ENCODE assay signal across 9 mouse cellular contexts in genomic region chr6:49217581-49218274, GRCm38 (mm10). TPM values are rescaled to one million over a fixed set of nuclear protein-coding genes. Genes with fewer than 3 reads are reported as not detected.
A peak's percentile ranks its signal among the peaks of the same experiment; 100 is the strongest.
DNase-seq lines count a peak whose midpoint lies in the region; ATAC-seq and TF ChIP-seq lines count a peak whose summit lies in the region.
"Had no signal": no experiment of that assay in that cellular context is flagged by ENCODE, and none has a peak within 500 bp of the region (broad histone marks: within the 10 kb centered on the region; RNA-seq: fewer than 3 reads in every experiment).

No protein-coding gene starts in this region.

- no peaks in the 10 kb centered on the region for H3K4me1 ChIP-seq in brown adipose tissue, adult 24 weeks (ENCODE audit: control insufficient read depth, insufficient read depth, insufficient read length, low read length)
- H3K4me1 ChIP-seq in forebrain, embryonic 15.5 days = peaks cover 28% of the 10 kb centered on the region
- 0 out of 2 replicates have a peak, but pooled peaks cover 3% of the 10 kb centered on the region for H3K4me1 ChIP-seq in lung, embryonic 14.5 days (ENCODE audit: insufficient read depth)
- peaks cover 25% of the 10 kb centered on the region for H3K4me1 ChIP-seq in neural tube, embryonic 15.5 days

- H3K4me2 ChIP-seq in forebrain, embryonic 15.5 days (replicated peaks) = peak overlapping the region; percentile 84
- peak overlapping the region; percentile 83 for H3K4me2 ChIP-seq in lung, embryonic 14.5 days
- H3K4me2 ChIP-seq in neural tube, embryonic 15.5 days = peak overlapping the region; percentile 83

- TF ChIP-seq CTCF in lung, embryonic 14.5 days (IDR thresholded peaks at IDR 0.05; ENCODE audit: low read depth) = no peak

- WGBS in forebrain, embryonic 15.5 days = under 1% methylated on average over 56 of the region's 56 CpGs
- under 1% methylated on average over 56 of the region's 56 CpGs for WGBS in lung, embryonic 14.5 days
- WGBS in neural tube, embryonic 15.5 days = under 1% methylated on average over 56 of the region's 56 CpGs

- no peaks in the 10 kb centered on the region for H3K9me3 ChIP-seq in forebrain, embryonic 15.5 days
- H3K9me3 ChIP-seq in lung, embryonic 14.5 days (ENCODE audit: low read depth, low read length) = no peaks in the 10 kb centered on the region
- no peaks in the 10 kb centered on the region for H3K9me3 ChIP-seq in neural tube, embryonic 15.5 days (replicated peaks)

- no peak overlapping the region for H3K27ac ChIP-seq in brown adipose tissue, adult 24 weeks (replicated peaks; ENCODE audit: low read depth, low read length)
- H3K27ac ChIP-seq in forebrain, embryonic 15.5 days (replicated peaks) = peak overlapping the region; percentile 90
- H3K27ac ChIP-seq in lung, embryonic 14.5 days (ENCODE audit: low read depth) = peak overlapping the region; percentile 97
- peak overlapping the region; percentile 72 for H3K27ac ChIP-seq in neural tube, embryonic 15.5 days (replicated peaks)
- H3K27ac ChIP-seq: macrophage had no signal

- no peaks in the 10 kb centered on the region for H3K36me3 ChIP-seq in forebrain, embryonic 15.5 days
- no peaks in the 10 kb centered on the region for H3K36me3 ChIP-seq in lung, embryonic 14.5 days (ENCODE audit: insufficient read depth)
- H3K36me3 ChIP-seq in neural tube, embryonic 15.5 days = no peaks in the 10 kb centered on the region

- no peaks in the 10 kb centered on the region for H3K27me3 ChIP-seq in forebrain, embryonic 15.5 days
- no peaks in the 10 kb centered on the region for H3K27me3 ChIP-seq in lung, embryonic 14.5 days (ENCODE audit: insufficient read depth, low read length)
- no peaks in the 10 kb centered on the region for H3K27me3 ChIP-seq in neural tube, embryonic 15.5 days (replicated peaks)

- peak overlapping the region; percentile 55 for H3K9ac ChIP-seq in forebrain, embryonic 15.5 days (replicated peaks)
- peak overlapping the region; percentile 74 for H3K9ac ChIP-seq in lung, embryonic 14.5 days
- H3K9ac ChIP-seq in neural tube, embryonic 15.5 days (replicated peaks) = peak overlapping the region; percentile 42

- peak overlapping the region; percentile 17 for H3K4me3 ChIP-seq in brown adipose tissue, adult 24 weeks (ENCODE audit: insufficient read depth, low read depth, low read length)
- peak overlapping the region; percentile 51 for H3K4me3 ChIP-seq in forebrain, embryonic 15.5 days
- peak overlapping the region; percentile 64 for H3K4me3 ChIP-seq in lung, embryonic 14.5 days (ENCODE audit: low read depth, low read length)
- H3K4me3 ChIP-seq in neural tube, embryonic 15.5 days (replicated peaks) = peak overlapping the region; percentile 58

- ATAC-seq in forebrain, embryonic 15.5 days (replicated peaks) = peak; percentile 94
- ATAC-seq in lung, embryonic 14.5 days (ENCODE audit: insufficient read depth) = peak; percentile 93
- peak; percentile 91 for ATAC-seq in neural tube, embryonic 15.5 days (ENCODE audit: low FRiP score)

- DNase-seq in cerebellum, adult 8-10 months = peak; percentile 21
- DNase-seq in cerebellum, adult 9-10 months = no peak
- DNase-seq in induced T-regulatory cell, adult 2 months (ENCODE audit: low read depth) = peak; percentile 93
- peak; percentile 99 for DNase-seq in lung, embryonic 14.5 days
- DNase-seq in thymus, postnatal 25 days = peak; percentile 96

RNA-seq across cellular contexts. Expression of gene Igf2bp3, which starts 3.0 kb away (rescaled TPM):
- polyA plus RNA-seq in brown adipose tissue, adult 24 weeks (2012; ENCODE audit: insufficient read depth, insufficient read length, missing spikeins) = not detected in 2 replicates
- polyA plus RNA-seq in forebrain, embryonic 15.5 days (2015; fragmentation: Nextera tagmentation; extraction: Ambion mirVana) = 36.5 and 39.8 TPM in 2 replicates
- polyA plus RNA-seq in lung, embryonic 14.5 days (2014; fragmentation: Nextera tagmentation; extraction: Ambion mirVana) = 62.4 and 67.5 TPM in 2 replicates
- 18.8 and 29.9 TPM in 2 replicates for polyA plus RNA-seq in neural tube, embryonic 15.5 days (2015; fragmentation: Nextera tagmentation; extraction: Ambion mirVana)

RNA-seq across cellular contexts. Expression of gene Tra2a, which starts 46.1 kb away (rescaled TPM):
- polyA plus RNA-seq in brown adipose tissue, adult 24 weeks (2012; ENCODE audit: insufficient read depth, insufficient read length, missing spikeins) = 27.9 and 49.0 TPM in 2 replicates
- polyA plus RNA-seq in forebrain, embryonic 15.5 days (2015; fragmentation: Nextera tagmentation; extraction: Ambion mirVana) = 147 and 152 TPM in 2 replicates
- polyA plus RNA-seq in lung, embryonic 14.5 days (2014; fragmentation: Nextera tagmentation; extraction: Ambion mirVana) = 47.8 and 51.6 TPM in 2 replicates
- polyA plus RNA-seq in neural tube, embryonic 15.5 days (2015; fragmentation: Nextera tagmentation; extraction: Ambion mirVana) = 102 and 109 TPM in 2 replicates

Comparison
In these comparisons a context has a peak if more than half of its experiments do, and no peak if none do; other contexts are left out.
1. RNA of gene Igf2bp3, which starts 3.0 kb away (polyA plus RNA-seq): 62.4 to 67.5 TPM in lung, embryonic 14.5 days, 36.5 to 39.8 TPM in forebrain, embryonic 15.5 days and 18.8 to 29.9 TPM in neural tube, embryonic 15.5 days; not detected in brown adipose tissue, adult 24 weeks; every median in the first group is over 10 times any median in the second.
2. Peak in every context shown above with its lines, with median percentiles within 50 percentile points of each other: H3K4me3 ChIP-seq, ATAC-seq, H3K4me2 ChIP-seq and H3K9ac ChIP-seq.